Mouse (Mus musculus) forebrain, embryonic 11.5 days (tissue): ENCODE measurements around the gene Kif26b. TPM values are rescaled to one million over a fixed set of nuclear protein-coding genes. Genes with fewer than 3 reads are reported as not detected.

Experiments
- ATAC-seq: fragments of 200-750 bp; cut with Nextera tagmentation; replicated peaks from 2 replicates; pipeline ENCODE4 v1.8.0; 2017; ENCODE audit warnings: moderate TSS enrichment; ENCODE audit not compliant: low FRiP score
- DNase-seq: peaks from one replicate; pipeline ENCODE4 v3.0.0-alpha.2; 2017; ENCODE audit warnings: low spot score
- H3K27ac ChIP-seq: fragments of 300-500 bp; sonication (generic); 2 replicates; pipeline ENCODE4 v1.5.1; 2014; ENCODE audit warnings: low read depth, low read length
- H3K27me3 ChIP-seq: fragments of 300-500 bp; sonication (generic); 2 replicates; pipeline ENCODE4 v1.6.1; 2014; ENCODE audit warnings: mild to moderate bottlenecking, low read length, mixed read lengths; ENCODE audit not compliant: control insufficient read depth, insufficient read depth
- H3K36me3 ChIP-seq: fragments of 300-500 bp; sonication (generic); 2 replicates; pipeline ENCODE4 v1.6.1; 2014; ENCODE audit warnings: mild to moderate bottlenecking, low read length, moderate library complexity, mixed read lengths; ENCODE audit not compliant: control insufficient read depth, insufficient read depth
- H3K4me1 ChIP-seq: fragments of 300-500 bp; sonication (generic); replicated peaks from 2 replicates; pipeline ENCODE4 v1.6.1; 2014; ENCODE audit warnings: low read length, mixed read lengths; ENCODE audit not compliant: control insufficient read depth, insufficient read depth
- H3K4me2 ChIP-seq: fragments of 300-500 bp; sonication (generic); 2 replicates; pipeline ENCODE4 v1.6.1; 2014; ENCODE audit warnings: low read depth, mild to moderate bottlenecking, low read length, moderate library complexity, mixed read lengths; ENCODE audit not compliant: severe bottlenecking
- H3K4me3 ChIP-seq: fragments of 300-500 bp; sonication (generic); 2 replicates; pipeline ENCODE4 v1.5.1; 2014; ENCODE audit warnings: low read depth, low read length
- H3K9ac ChIP-seq: fragments of 300-500 bp; sonication (generic); 2 replicates; pipeline ENCODE4 v1.6.1; 2014; ENCODE audit warnings: low read length
- H3K9me3 ChIP-seq: fragments of 300-500 bp; sonication (generic); 2 replicates; pipeline ENCODE4 v1.6.1; 2016; ENCODE audit warnings: low read length, mixed read lengths; ENCODE audit not compliant: control insufficient read depth
- WGBS: fragments of 180-500 bp; shearing (Covaris S2); extraction: QIAGEN DNeasy Blood & Tissue Kit; methylation state at CpG from one replicate; pipeline ENCODE4 v1.1.7; 2014; 5-methylcytosine and 5-hydroxymethylcytosine counted together
- polyA plus RNA-seq: library from polyadenylated mRNA; unstranded; fragments of >200 nt; fragmentation: Nextera tagmentation; extraction: Ambion mirVana; gene quantifications from 2 replicates; pipeline ENCODE4 v1.2.1, GENCODE M21; 2014

The Kif26b gene
- polyA plus RNA-seq, 1 experiment from 2014 or later, result 8.1 TPM

DNA sequence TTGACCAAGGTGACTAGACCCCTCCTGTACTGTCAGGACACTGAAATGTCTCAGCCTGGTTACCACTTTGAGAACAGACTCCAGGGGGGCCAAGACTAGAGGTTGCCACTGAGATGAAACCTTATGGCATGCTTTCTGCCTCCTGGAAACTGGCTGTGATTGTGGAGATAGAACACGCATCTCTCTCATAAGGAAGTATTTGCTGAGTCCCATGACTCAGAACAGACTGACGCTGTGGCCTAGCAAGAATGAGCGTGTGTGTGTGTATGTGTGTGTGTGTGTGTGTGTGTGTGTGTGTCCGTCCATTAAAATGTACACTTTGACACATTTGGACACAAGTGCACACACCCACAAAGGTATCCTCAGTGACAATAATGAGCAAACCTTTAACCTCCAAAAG lies 140.0 kb downstream of the Kif26b start:
- no peak overlapping the region for H3K4me3 ChIP-seq
- no peaks in the 10 kb centered on the region for H3K27me3 ChIP-seq
- ATAC-seq (no peak), DNase-seq (no peak)
- H3K9ac ChIP-seq, result no peak overlapping the region
- H3K36me3 ChIP-seq, result no peaks in the 10 kb centered on the region
- no peaks in the 10 kb centered on the region for H3K9me3 ChIP-seq
- WGBS, result 86% methylated on average over 4 of the region's 4 CpGs
- no peak overlapping the region for H3K27ac ChIP-seq
- no peak overlapping the region for H3K4me2 ChIP-seq
- H3K4me1 ChIP-seq, result no peaks in the 10 kb centered on the region; the same call in 1 of the 2 replicates

GRCm38 (mm10) chr1:178673051-178673450 lies 144.1 kb downstream of the Kif26b start:
- no peak overlapping the region for H3K4me2 ChIP-seq
- H3K4me1 ChIP-seq, result no peaks in the 10 kb centered on the region
- H3K36me3 ChIP-seq, result no peaks in the 10 kb centered on the region
- no peak overlapping the region for H3K4me3 ChIP-seq
- no peak overlapping the region for H3K27ac ChIP-seq
- no peaks in the 10 kb centered on the region for H3K9me3 ChIP-seq
- H3K27me3 ChIP-seq, result no peaks in the 10 kb centered on the region
- no peak overlapping the region for H3K9ac ChIP-seq
- 66% methylated on average over 7 of the region's 7 CpGs for WGBS
- no peak for DNase-seq
- no peak for ATAC-seq

GRCm38 (mm10) chr1:178673506-178673905 lies 144.6 kb downstream of the Kif26b start:
- no peaks in the 10 kb centered on the region for H3K9me3 ChIP-seq
- 84% methylated on average over 2 of the region's 2 CpGs for WGBS
- H3K9ac ChIP-seq, result no peak overlapping the region
- H3K4me1 ChIP-seq, result no peaks in the 10 kb centered on the region
- H3K27ac ChIP-seq, result no peak overlapping the region
- H3K4me2 ChIP-seq, result no peak overlapping the region
- no peaks in the 10 kb centered on the region for H3K36me3 ChIP-seq
- no peak overlapping the region for H3K4me3 ChIP-seq
- DNase-seq (no peak), ATAC-seq (no peak)
- H3K27me3 ChIP-seq, result no peaks in the 10 kb centered on the region

DNA sequence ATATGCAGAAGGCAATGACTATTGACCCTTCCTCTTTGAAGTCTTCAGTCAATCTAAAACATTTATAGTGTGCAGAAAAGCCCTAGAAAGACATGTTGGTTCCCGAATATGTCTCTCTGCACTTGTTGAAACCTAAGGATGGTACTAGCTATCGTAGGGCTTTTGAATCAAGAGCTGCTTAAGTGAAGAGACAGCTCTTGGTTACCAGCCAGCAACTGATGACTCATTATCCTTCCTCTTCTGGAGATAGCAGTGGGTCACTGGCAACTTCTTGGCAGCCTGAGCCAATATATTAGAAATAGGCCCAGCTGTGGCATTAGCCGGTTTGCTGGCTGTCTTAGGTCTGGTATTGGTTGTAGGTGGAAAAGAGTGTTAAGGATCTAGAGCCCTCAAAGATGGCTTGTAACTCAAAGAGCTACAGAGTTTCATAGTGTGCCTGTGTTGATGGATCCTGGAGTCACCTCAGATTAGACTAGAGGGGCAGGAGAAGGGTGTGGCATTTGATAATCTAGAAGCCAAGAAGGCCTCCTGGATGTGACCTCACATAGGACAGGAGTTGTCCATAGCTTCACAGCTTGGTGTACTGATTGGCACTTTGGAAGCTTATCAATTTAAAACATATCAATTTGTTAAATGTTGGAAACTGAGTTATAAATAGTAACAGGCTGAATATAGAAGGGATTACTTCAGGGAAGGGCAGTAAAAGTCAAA lies 146.8 kb downstream of the Kif26b start:
- H3K4me2 ChIP-seq, result no peak overlapping the region

DNA sequence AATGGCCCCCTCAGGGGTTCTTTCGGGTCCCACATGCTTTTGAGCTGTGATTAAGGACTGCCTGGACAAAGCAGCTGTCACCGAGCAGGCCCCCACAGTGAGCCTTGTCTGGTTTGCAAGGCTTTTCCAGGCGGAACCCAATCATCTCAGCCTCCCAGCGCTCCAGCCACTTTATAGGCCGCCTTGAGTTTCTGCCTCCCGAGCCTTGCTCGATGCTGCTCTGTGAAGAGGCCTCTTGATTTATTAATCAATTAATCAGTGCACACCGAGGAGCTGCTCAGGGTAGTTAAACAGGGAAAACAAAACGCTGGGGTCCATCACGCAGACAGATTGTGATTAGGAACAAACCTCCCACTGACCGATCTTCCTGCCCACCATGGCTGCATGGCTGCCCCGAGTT lies 148.2 kb downstream of the Kif26b start:
- no peaks in the 10 kb centered on the region for H3K27me3 ChIP-seq
- H3K4me1 ChIP-seq, result no peaks in the 10 kb centered on the region
- H3K4me2 ChIP-seq, result no peak overlapping the region
- no peak overlapping the region for H3K27ac ChIP-seq
- no peak for DNase-seq
- WGBS, result 66% methylated on average over 12 of the region's 12 CpGs
- H3K36me3 ChIP-seq, result no peaks in the 10 kb centered on the region
- ATAC-seq, result no peak
- no peak overlapping the region for H3K4me3 ChIP-seq
- no peak overlapping the region for H3K9ac ChIP-seq
- H3K9me3 ChIP-seq, result no peaks in the 10 kb centered on the region

More for the DNA sequence above, 146.8 kb downstream of the Kif26b start:
- H3K36me3 ChIP-seq, result no peaks in the 10 kb centered on the region
- H3K27ac ChIP-seq, result no peak overlapping the region
- H3K9ac ChIP-seq, result no peak overlapping the region
- no peaks in the 10 kb centered on the region for H3K9me3 ChIP-seq
- no peaks in the 10 kb centered on the region for H3K27me3 ChIP-seq
- no peaks in the 10 kb centered on the region for H3K4me1 ChIP-seq
- WGBS, result 87% methylated on average over 3 of the region's 3 CpGs
- H3K4me3 ChIP-seq, result no peak overlapping the region
- ATAC-seq (no peak), DNase-seq (no peak)

DNA sequence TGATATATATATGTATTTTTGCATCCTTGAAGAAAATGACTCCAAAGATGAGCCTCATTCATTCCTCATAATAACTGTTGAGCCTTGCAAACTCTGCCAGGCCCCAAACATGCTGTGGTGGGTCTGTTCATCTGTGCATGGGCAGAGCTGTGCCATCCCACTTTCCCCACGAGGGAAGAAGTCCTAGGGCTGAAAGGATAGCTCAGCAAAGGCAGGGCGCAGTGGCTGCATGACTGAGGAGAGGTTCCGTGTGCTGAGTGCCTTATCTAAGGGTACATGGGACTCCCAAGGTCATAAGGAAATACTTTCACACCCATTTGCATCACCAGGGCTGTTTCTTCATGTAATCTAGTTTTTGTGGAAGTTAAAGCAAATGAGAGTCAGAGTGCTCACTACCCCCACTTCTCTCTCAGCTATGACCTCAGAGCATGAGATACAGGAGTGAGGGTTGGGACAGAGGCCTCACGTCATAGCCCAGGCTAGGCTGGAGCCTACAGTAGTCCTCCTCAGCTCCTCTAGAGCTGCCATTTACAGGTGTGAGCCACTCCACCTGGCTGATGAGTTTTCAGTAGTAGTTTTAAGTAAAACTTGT lies 148.8 kb downstream of the Kif26b start:
- Histone ChIP-seq H3K27me3 (no peaks in the 10 kb centered on the region), H3K9me3 (no peaks in the 10 kb centered on the region), H3K4me3 (no peak overlapping the region), H3K27ac (no peak overlapping the region), H3K9ac (no peak overlapping the region), H3K36me3 (no peaks in the 10 kb centered on the region), H3K4me2 (no peak overlapping the region), H3K4me1 (no peaks in the 10 kb centered on the region)
- WGBS, result 87% methylated on average over 4 of the region's 4 CpGs
- ATAC-seq (no peak), DNase-seq (no peak)

DNA sequence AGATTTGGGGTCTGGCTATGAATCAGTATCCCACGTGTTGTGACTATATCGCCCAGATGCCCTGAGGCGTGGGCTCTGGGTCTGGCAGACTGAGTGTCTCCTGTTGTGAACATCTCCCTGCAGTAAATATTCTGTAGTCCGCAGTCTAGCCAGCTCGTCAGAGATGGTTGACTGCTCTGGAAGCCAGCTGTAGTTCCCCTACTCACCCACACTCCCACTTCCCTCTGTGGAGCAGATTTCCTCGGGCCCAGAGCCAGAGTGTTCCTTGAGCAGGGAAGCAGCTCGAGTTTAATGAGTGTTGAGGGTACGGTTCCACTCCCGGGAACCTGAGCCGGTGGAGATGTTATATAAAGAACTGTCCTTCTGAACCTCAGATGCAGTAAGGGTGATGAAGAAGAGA lies 154.7 kb downstream of the Kif26b start:
- ATAC-seq, result no peak
- no peaks in the 10 kb centered on the region for H3K9me3 ChIP-seq
- no peak overlapping the region for H3K4me2 ChIP-seq
- no peak overlapping the region for H3K9ac ChIP-seq
- WGBS, result 80% methylated on average over 10 of the region's 10 CpGs
- no peak overlapping the region for H3K27ac ChIP-seq
- no peak for DNase-seq
- H3K27me3 ChIP-seq, result no peaks in the 10 kb centered on the region
- no peak overlapping the region for H3K4me3 ChIP-seq
- H3K36me3 ChIP-seq, result no peaks in the 10 kb centered on the region
- 0 out of 2 replicates have a peak, but pooled peaks cover 3% of the 10 kb centered on the region for H3K4me1 ChIP-seq

DNA sequence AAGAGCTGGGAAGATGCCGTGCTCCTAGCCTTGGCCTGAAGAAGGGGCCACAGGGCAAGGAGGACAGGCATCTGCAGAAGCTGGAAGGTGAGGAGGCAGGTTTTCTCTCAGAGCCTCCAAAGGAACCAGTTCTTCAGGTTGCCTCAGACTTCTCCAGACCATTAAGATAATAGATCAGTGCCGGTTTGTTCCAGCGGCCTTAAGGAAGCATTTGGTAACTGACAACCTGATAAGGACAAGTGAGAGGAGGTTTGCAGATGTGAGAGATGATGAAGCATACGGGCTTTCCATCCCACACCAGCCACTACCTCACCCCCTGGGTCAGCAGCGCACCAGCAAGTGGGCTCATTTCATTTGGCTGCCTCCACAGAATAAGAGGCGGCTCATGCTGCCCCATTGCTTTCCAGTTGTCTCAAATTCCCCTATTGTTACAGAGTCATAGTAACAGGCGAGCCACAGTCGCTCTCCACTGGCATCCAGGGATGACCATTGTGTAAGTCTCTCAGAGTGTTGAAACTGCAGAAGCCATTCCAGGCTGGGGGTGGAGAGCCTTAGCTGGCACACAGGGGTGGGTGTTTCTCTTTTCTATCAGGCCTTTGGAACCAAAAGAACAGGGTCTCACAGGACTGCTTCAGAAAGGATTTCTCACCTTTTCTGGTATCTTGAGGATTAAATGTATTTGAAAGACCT lies 156.2 kb downstream of the Kif26b start:
- Histone ChIP-seq H3K27me3 (no peaks in the 10 kb centered on the region), H3K9me3 (no peaks in the 10 kb centered on the region), H3K4me2 (no peak overlapping the region), H3K27ac (no peak overlapping the region), H3K4me3 (no peak overlapping the region), H3K4me1 (0 out of 2 replicates have a peak, but pooled peaks cover 3% of the 10 kb centered on the region), H3K9ac (no peak overlapping the region), H3K36me3 (no peaks in the 10 kb centered on the region)
- ATAC-seq, result no peak
- no peak for DNase-seq
- WGBS, result 44% methylated on average over 8 of the region's 8 CpGs
